Mouse (Mus musculus) lung, postnatal 4 days (tissue): ENCODE measurements around the gene Enc1.
"Not testable (repeated sequence)": the region's sequence is repeated elsewhere in the genome, so short reads cannot be mapped to it uniquely, and the experiment has no call there.

Experiments used
- DNase-seq, 2 experiments: peaks; one replicate each; pipeline ENCODE4 v3.0.0; 2021

The Enc1 gene

DNA sequence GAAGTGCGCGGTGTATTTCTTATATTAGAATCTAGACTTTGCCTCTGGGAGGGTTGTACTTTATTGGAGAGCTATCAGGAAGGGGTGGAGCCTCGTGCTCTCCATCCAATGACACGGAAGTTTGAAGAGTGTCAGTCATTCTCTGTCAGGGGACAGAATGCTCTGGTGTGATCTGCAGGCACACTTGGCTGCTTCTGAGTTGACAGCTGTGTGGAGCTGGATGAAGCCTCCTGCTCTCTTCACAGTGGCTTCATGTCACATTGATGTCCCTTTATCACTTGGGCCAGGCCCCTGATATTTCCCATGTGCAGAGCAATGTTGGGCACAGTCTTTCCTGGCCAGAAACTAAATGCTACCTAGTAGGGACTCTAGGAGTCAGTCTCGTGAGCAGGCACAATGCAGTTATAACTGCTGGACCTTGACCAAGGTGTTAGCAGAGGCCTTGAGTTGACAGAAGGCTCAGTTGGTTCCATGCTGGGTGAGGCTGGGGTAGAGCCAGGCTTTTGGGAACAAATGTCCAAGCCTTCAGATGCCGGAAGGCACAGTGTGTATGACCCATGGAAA, 12.6 kb downstream of the Enc1 start:
- no peak for DNase-seq

DNA sequence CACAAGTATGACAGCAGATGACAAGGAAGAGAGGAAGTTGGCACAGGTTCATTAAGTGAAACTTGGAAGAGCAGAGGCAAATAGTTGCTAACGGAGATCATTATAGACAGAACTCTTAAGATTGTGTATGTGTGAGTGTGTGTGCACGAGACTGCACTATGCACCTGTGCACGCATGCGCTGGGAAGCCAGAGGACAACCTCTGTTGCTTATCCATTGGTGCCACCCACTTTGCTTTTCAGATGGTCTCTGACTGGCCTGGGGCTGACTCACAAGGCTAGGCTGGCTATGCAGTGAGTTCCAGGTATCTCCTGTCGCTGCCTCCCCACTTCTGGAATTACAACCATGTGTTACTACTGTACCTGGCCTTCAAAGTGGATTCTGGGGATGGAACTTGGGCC, 13.1 kb downstream of the Enc1 start:
- no peak for DNase-seq

DNA sequence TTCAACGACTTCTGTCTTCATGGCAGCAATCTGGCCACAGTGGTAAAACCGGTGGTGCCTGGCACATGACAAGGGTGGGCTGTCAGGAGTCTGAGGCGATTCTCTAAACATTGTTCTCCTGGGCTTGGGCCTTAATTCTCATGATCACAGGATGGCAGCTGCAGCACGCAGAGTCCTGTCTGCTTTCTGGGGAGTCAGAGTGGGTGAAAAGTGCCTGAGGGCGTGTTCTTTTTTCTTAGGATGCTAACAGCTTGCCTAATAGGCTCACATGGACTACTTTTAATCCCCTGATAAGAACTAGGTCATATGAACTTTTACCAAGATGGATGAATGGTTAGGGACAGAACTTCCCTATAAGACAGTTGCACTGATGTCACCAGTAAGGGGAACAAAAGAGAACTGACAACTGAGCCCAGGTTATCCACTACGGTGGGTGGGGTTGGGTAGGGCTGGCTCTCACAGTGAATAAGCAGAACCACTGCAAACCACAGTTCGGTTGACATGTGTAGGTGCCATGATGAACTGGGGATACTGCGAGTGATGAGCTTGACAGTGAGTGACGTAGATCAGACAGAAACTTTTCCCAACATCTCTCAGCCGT, 13.8 kb downstream of the Enc1 start:
- DNase-seq = no peak

DNA sequence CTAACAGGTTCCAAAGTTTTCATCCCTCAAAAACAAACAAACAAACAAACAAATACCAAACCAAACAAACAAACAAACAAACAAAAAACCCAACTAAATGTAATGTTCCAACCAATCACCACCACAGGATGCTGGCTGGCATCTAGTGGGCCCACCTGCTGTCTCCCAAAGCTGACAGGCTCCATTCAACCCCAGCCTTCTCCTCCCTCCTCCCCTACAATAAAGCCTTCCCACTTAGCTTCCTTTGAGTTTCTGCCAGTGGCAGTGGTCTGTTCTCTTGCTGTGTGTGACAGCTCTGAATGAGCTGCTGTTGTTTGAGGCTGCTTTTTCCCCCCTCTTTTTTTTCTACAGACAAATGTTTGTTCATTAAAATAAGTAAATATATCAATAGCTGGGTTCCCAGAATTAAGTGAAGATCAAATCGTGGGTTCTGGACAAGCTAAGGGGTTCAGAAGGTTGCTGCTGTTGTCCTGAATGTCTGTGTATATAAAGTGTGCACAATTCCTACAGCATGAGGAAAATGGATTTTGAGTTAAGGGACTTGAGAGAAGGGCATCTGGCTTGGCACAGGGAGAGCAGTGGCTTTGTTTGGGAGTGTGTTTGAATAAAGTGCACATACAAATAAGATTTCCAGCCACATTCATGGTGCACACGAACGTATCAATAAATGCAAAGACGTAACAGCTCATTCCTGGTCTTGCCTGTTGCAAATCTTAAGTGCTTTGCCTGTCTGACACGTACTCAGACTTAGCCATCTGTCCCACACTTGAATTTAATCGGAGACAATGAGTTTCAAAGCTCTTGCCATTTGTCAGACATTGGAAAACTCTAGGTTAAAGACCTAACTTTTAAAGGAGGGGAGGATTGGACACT, 15.3 kb downstream of the Enc1 start:
- no peak for DNase-seq

DNA sequence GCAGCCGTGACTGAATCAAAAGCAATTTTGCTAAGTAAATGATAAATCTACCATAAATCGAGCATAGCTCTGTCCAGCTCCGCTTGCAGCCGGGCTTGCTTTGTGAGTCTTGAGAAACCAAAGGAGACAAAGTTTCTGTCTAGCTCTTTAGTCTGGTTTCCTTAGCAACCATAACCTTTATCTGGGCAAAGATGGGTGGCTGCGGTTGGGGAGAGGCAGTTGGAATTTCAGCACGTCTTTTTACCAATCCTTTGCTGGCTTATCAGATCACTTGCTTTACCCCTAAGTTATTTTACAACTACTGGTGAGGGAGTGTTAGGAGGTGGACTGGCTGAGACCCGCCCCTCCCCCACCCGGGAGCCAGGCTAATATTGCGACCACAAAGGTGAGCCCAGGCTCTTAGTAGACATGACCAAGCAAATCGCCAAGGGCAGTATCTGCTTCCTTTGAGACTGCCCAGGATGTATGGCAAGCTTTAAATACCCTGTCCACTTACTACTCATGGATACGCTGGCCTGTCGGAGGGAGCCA, 16.0 kb downstream of the Enc1 start:
- DNase-seq = no peak

DNA sequence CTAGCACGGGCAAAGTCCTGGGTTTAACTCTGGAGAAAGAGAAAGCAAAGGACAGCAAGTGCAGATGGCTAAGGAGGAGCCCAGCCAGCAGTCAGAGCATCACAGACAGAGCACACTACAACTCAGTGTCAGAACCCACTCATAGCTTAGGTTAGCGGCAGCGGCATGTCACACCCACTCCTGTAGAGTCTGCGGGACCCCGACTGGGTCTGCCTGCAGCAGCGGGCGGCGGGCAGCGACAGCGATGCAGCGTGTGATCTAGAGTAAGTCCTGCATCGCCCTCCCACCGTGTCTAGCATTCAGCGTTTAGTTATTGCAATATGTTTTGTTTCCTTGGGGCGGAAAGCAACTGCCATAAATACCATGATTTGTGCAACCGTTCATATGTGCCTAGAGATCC, 18.4 kb downstream of the Enc1 start:
- no peak for DNase-seq

DNA sequence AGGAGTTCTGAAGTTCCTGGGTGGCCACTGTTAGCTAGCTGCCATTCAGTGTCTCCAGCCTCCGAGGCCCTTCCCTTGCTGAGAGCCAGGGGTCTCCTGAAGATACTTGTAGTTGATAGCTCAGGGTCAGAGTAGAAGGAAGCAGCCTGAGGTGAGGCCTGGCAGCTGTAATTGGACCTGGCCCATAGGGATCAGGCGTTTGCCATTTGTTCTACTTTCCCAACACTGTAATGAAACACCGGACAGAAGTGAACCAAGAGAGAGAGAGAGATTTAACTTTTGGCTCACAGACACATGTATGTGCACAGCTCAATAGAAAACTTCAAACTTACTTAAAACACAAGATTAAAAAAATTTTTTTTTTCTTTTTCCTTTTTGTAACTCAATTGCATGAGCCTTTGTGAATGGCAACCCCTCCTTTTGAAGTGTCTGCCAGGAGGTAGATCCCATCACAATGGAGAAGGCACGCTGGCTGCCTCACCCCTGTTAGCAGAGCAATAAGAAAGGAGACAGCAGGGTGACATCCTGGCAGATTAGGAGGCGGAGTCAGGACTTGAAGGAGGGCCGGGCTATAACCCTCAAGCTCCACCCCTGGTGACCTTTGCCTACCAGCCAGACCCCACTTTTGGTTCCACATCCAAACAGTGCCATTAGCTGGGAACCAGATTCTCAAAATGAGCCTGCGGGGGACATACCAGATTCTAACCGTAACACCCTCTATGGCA, 19.7 kb downstream of the Enc1 start:
- DNase-seq = no peak

DNA sequence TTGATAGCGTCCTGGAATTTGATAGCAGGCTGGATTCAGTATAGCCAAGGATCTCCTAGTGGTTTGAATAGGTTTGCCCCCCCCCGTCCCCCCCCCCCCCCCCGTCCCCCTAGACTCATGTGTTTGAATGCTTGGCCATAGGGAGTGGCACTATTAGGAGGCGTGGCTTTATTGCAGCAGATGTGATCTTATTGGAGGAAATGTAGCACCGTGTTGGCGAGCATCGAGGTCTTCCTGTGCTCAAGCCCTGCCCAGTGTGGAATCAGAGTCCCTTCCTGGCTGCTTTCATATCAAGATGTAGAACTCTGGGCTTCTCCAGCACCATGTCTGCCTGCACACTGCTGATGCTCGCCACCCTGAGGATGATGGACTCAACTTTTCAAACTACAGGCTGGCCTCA, 20.6 kb downstream of the Enc1 start:
- no peak for DNase-seq

DNA sequence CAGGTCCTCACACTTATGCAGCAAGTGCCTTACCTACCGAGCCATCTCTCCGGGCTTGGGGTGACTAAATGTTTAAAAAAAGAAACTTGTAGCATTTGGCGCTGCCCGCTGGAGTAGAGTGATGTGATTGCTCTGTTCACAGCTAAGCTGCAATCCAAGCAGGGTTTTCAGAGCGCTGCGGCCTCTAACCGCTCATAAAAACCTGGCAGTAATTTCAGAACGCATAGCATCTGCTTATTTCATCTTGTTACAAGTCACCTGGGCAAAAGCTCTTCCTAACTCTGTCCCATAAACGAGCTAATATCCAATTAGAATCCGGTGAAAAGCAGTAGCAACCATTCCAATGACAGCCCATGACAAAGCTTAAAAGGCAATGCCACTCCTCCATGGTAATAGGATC, 21.8 kb downstream of the Enc1 start:
- DNase-seq = no peak

DNA sequence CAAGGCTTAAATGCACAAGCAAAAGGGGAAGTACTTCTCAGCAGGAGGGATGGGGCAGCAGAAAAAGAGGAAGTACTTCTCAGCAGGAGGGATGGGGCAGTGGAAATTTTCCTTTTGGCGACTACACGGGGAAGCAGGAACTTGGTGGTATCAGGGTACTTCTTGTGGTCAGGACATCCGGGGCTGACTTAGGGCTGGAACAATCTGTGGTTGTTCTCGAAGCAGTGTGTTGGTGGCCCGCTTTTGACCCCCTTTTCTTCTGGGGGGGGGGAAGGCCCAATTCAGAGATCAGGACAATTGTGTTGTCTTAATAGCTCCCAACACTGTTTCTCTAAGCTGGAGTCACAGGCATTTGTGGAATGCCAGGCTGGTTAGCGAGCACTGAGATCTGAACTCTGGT, 24.6 kb downstream of the Enc1 start:
- not testable (repeated sequence) for DNase-seq

DNA sequence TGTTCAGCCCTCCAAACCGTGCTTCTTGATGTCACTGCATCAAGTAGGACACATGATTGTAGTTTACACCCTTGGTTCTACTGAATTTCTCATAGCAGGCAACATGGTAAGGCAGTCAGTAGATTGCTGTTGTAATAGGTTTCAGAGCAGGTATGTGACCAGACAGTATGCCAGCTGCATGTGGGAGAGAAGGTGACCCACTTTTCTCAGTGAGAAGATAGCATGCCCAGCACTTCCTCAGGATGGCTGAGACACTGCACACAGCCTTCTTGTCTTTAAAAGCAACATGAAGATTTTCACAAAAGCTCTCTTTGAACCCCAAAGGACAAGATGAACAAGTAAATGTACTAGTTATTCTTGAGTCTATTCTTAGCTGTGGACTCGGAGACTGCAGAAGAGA, 29.8 kb downstream of the Enc1 start:
- no peak for DNase-seq

DNA sequence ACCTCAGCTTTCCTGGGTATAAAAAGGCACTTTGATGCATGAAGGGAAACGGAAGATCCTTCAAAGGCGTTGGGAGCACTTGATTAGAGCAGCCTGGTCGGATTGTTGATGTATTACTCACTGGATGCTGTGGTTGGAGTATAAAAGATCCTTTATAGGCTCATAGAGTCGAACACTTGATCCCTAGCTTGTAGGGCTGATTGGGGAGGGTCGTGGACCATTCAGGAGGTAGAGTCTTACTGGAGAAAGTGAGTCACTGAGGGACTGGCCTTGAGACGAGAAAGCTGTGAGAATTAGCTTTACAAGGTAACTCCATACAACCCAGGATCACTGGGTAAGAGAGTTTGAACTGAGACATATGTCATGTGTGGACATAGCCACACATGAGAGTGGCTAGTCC, 30.7 kb downstream of the Enc1 start:
- DNase-seq = no peak

DNA sequence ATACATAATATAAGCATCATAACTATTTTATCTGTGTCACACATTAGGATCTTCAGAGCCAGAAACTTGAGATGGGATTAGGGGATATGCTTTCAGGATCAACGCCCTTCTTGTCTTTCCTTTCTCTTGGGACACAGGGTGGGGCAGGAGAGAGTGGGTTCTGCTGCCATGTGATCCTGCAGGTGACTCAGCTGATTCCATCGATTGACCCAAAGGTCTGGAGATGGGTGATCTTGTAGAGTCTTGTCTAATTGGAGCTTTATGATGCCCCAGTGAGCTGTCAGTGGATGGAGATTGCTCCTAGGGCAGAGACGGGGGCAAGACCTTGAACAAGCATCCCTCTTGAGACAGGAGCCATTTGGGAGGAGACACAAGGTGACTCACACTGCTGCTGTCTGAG, 33.9 kb downstream of the Enc1 start:
- DNase-seq = no peak

DNA sequence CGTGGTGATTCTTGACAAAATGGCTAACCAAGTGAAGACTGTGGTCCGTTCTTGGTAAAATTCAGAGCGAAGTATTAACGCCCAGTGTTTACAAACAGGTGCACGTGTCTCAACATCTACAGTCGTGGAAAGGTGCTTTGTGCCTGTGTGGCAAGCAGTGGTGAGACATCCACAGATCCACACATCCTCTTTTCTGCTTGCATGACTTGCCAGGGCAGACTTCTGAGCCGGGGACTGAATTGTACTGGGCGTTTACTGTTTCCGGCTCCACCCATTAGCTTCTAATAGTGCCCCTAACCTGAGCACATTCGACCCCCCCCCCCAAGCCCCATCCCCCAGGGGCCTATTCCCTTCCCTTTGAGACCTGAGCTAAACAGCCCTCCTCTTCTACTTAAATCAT, 34.6 kb downstream of the Enc1 start:
- DNase-seq = no peak

DNA sequence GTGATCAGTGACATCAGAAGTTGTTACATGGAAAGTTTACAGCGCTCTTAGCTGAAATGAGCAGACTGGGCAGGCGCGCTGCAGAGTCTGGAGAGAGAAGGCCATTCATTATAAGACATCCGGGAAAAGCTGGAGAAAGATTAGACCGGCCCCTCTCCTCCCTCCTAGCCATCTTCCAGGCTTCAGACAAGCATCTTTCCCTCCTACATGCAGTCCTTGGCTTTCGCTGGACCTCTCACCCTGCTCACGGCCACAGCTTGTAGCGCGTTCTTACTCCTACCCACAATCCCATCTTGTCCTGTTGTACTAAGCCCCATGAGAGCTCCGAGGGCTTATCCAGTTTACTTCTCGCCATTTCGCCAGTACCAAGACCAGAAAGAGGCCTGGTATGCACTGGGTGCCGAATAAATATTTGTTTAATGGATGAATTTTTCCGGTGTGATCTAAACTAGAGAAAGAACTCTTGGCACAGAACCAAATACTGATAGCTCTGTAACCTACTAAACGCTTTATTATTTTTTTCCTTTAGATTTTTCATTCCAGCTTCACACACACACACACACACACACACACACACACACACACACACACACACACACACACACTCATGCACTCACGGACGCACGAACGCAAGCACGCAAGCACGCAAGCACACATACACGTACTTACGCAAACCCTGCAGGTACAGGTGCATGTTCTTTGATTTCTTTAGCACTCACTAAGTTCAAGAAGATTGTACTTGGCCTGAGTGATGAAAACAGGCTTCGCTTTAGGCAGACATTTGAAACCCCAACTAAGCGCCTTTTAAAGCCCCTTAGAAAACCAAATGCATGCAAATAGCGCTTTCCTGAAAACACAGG, 41.4 kb downstream of the Enc1 start:
- peak; percentile 31 to 56 for DNase-seq

DNA sequence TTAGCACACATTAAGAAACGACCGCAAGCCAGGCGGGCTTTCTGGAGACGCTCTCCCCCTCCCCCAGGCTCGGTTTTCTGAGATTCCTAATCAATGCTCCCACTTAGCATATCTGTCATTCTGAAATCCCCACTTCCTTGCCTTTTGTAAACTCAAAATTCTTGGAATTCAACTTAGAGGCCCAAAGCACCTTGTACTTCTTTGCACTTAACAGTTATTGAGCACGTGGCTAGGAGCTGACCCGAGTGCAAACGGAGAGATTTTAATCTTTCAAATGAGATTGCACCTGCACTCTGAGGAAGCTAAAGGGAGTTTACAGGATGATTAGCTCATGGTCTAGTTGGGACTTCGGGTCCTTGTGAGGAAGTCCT, 42.0 kb downstream of the Enc1 start:
- DNase-seq = no peak

DNA sequence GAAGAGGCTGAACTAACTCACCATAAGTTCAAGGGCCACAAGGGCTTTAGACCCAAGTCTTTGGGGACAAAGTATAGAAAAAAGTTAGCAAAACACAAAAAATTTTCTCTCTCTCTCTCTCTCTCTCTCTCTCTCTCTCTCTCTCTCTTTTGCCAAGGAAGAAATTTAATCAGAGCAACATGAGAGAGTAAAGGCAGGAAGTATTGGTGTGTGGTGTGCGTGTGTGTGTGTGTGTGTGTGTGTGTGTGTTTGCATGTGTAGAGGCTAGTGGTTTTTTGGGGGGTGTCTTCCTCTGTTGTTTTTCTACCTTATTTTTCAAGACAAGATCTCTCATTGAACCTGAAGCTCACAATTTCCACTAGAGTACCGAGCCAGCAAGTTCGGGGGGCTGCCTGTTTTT, 46.1 kb downstream of the Enc1 start:
- DNase-seq = no peak

DNA sequence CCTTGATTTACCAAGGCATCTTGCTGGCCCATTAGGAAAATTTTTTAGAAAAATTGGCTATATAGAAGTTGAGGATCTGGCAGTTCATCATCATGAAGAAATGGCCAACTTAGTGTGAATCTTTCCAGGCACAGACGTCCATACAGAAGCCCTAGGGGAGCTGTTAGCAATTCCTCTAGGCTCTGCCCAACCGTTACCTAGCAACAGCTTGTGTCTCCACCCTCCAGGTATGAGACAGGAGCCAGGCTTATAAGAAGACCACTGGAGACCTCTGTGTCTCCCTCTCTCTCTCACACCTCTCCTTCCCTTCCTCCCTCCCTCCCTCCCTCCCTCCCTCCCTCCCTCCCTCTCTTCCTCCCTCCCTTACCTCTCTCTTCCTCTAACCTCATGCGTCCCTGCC, 49.8 kb downstream of the Enc1 start:
- DNase-seq = no peak

DNA sequence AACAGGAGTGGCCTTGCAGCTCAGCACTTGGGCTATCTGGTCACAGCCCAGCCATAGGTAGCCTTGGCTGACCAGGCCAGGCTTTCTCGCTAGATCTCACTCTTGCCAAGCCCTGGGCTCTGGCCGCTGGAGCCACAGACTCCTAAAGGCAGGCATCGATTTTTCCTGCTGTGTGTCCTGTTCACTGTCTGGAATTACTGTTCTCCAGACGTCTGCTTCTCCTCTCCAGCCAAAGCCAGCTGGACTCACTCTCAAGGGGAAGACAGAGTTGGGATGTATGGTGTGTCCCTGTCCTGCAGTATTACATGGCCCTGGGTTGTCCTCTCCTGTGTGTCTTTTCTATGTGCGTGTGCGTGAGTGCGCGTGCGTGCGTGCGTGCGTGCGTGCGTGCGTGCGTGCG, 50.4 kb downstream of the Enc1 start:
- DNase-seq = no peak

DNA sequence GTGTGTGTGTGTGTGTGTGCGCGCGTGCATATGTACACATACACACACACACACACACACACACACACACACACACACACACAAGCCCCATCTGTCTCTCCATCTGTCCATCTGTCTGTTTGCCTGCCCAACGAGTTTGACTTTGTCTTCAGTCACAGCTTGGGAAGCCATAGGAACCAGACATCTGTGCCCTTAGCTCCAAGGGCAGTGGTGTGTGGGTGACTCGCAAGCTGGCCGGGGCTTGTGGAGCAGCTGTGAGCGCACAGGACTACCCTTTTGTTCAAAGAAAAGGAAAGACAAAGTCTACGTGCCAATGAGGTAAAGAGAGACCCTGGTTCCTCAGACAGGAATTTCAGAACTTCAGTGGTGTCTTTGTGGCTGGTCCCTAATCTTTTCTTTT, 51.1 kb downstream of the Enc1 start:
- no peak for DNase-seq

DNA sequence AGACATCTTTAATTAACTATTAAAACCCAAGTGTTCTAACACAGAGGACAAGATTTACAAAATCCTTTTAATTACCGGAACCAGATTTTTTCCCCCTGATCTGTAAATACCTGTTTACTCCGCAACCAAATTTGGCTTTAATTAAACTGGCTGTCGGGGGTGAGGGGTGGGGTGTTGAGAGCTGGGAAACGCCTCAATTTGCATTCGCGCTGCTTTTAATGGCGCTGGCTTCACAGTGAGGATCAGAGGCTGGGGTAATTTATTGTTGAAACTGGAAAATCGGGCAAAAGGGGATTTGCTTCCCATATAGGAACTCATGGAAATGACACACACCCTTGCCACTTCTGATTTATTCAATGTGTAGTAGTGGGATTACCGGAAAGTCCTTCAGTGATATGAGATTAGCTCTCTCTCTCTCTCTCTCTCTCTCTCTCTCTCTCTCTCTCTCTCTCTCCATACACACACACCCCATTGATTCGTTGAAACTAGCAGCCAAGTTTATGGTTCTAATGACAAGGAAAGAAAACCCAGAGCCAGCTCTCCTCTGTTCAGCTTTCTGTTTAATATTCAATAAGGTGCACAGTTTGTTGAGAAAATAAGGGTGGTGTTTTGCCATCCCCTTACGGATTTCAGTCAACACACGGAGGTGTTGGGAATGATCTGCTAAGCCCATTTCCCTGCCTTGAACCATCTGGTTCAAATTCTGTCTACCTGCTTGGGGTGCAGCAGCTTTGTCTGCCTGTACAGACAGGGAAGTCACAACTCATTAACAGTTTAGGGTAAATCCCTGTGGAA, 51.7 kb downstream of the Enc1 start:
- no peak for DNase-seq
